Mouse (Mus musculus) heart, embryonic 15.5 days (tissue): Measurements from ENCODE around the gene Crip2. TPM values are rescaled to one million over a fixed set of nuclear protein-coding genes. Genes with fewer than 3 reads are reported as not detected.

Experiments used
- ATAC-seq: fragments of 200-750 bp; cut with Nextera tagmentation; replicated peaks from 2 replicates; pipeline ENCODE4 v1.8.0; 2017; ENCODE audit warnings: low read depth, moderate TSS enrichment; ENCODE audit not compliant: insufficient number of reproducible peaks, insufficient read depth, low FRiP score
- H3K27ac ChIP-seq: fragments of 300-500 bp; sonication (generic); 2 replicates; pipeline ENCODE4 v1.5.1; 2015; ENCODE audit warnings: mild to moderate bottlenecking, inconsistent platforms
- H3K27me3 ChIP-seq: fragments of 300-500 bp; sonication (generic); 2 replicates; pipeline ENCODE4 v1.6.1; 2015; ENCODE audit warnings: inconsistent platforms
- H3K36me3 ChIP-seq: fragments of 300-500 bp; sonication (generic); 2 replicates; pipeline ENCODE4 v1.6.1; 2015; ENCODE audit warnings: mild to moderate bottlenecking, inconsistent platforms
- H3K4me1 ChIP-seq: fragments of 300-500 bp; sonication (generic); replicated peaks from 2 replicates; pipeline ENCODE4 v1.6.1; 2015; ENCODE audit warnings: inconsistent platforms
- H3K4me2 ChIP-seq: fragments of 300-500 bp; sonication (generic); 2 replicates; pipeline ENCODE4 v1.6.1; 2015; ENCODE audit warnings: inconsistent platforms, mild to moderate bottlenecking, moderate library complexity
- H3K4me3 ChIP-seq: fragments of 300-500 bp; sonication (generic); 2 replicates; pipeline ENCODE4 v1.5.1; 2015; ENCODE audit warnings: mild to moderate bottlenecking, inconsistent platforms
- H3K9ac ChIP-seq: fragments of 300-500 bp; sonication (generic); 2 replicates; pipeline ENCODE4 v1.6.1; 2015; ENCODE audit warnings: mild to moderate bottlenecking, inconsistent platforms
- H3K9me3 ChIP-seq: fragments of 300-500 bp; sonication (generic); replicated peaks from 2 replicates; pipeline ENCODE4 v1.6.1; 2016; ENCODE audit warnings: inconsistent platforms
- WGBS: fragments of 180-500 bp; shearing (Covaris S2); methylation state at CpG from one replicate; pipeline ENCODE4 v1.1.7; 2015; ENCODE audit warnings: mixed read lengths; 5-methylcytosine and 5-hydroxymethylcytosine counted together
- polyA plus RNA-seq: library from polyadenylated mRNA; unstranded; fragments of >200 nt; fragmentation: Nextera tagmentation; extraction: Ambion mirVana; gene quantifications from 2 replicates; pipeline ENCODE4 v1.2.1, GENCODE M21; 2015

The Crip2 gene
- polyA plus RNA-seq, 1 experiment from 2014 or later: 1,711 TPM

DNA sequence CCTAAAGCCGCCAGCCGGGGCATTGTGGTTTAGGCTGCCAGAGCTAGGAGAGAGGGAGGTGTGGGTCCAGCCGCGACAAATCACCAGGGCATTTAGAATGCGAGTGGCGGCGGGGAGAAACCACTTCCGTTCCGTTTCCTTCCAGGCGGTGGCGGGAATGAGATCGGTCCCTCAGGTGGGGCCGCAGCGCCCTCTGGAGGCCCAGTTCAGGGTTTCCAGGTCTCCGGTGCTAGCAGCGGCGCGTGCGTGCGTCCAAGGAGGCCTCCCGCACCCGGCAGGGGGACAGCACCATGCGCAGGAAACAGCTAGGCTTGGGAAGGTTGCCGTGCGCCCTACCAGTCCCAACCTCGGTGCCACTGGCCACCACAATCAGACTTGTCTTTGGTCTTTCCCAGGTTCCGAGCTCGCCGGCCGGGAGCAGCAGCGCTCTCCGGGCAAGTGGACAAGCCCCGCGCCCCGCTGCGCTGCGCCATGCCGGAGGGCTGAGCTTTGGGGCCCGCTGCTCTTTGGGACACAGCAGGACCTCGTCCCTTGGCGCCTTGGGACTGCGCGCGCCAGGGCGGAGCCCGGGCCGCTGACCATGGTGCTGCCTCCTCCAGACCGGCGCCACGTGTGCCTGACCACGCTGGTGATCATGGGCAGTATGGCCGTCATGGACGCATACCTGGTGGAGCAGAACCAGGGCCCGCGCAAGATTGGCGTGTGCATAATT lies 47.7 kb downstream of the Crip2 start:
- Histone ChIP-seq H3K27ac (no peak overlapping the region), H3K4me3 (peak overlapping the region; percentile 65), H3K4me1 (peaks cover 30% of the 10 kb centered on the region), H3K9ac (0 out of 2 replicates have a peak overlapping the region, but pooled peaks have one; percentile 4), H3K36me3 (no peaks in the 10 kb centered on the region), H3K27me3 (peaks cover 57% of the 10 kb centered on the region), H3K9me3 (no peaks in the 10 kb centered on the region), H3K4me2 (peak overlapping the region; percentile 95)
- ATAC-seq: peak; percentile 70
- WGBS: 3% methylated on average over 56 of the region's 56 CpGs

DNA sequence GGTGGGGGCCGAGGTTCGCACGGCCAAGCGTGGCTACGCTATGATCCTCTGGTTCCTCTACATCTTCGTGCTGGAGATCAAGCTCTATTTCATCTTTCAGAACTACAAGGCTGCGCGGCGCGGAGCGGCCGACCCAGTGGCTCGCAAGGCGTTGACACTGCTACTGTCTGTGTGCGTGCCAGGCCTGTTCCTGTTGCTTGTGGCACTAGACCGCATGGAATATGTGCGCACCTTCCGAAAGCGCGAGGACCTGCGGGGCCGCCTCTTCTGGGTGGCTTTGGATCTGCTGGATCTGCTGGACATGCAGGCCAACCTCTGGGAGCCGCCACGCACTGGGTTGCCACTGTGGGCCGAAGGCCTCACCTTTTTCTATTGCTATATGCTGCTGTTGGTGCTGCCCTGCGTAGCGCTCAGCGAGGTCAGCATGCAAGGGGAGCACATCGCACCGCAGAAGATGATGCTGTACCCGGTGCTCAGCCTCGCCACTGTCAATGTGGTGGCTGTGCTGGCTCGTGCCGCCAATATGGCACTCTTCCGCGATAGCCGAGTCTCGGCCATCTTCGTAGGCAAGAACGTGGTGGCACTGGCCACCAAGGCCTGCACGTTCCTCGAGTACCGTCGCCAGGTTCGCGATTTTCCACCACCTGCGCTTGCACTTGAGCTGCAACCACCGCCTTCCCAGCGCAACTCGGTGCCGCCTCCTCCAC lies 48.5 kb downstream of the Crip2 start:
- Histone ChIP-seq H3K36me3 (no peaks in the 10 kb centered on the region), H3K27ac (no peak overlapping the region), H3K27me3 (peaks cover 54% of the 10 kb centered on the region), H3K4me1 (peaks cover 30% of the 10 kb centered on the region), H3K4me3 (peak overlapping the region; percentile 65), H3K4me2 (peak overlapping the region; percentile 95), H3K9me3 (no peaks in the 10 kb centered on the region), H3K9ac (no peak overlapping the region)
- no peak for ATAC-seq
- WGBS: 79% methylated on average over 51 of the region's 51 CpGs

DNA sequence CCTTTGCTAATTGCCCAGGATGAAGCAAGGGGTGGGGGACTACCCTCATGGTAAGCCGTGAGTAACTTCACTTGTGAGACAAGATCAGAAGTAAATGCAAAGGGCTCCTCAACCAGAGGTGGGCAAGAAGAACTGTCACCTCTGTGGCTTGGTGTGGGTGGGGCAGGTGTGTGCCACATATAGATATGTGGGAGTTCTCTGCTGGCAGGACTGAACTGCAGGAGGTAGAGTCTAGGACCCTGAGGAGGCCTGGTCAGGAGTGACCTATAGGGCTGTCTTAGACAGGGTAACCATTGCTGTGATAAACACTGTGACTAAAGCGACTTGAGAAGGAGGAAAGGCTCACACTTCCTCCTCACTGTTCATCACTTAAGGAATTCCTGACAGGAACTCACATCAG lies 53.4 kb downstream of the Crip2 start:
- Histone ChIP-seq H3K4me3 (no peak overlapping the region), H3K36me3 (no peaks in the 10 kb centered on the region), H3K4me1 (no peaks in the 10 kb centered on the region), H3K9ac (no peak overlapping the region), H3K27me3 (peaks cover 7% of the 10 kb centered on the region), H3K27ac (no peak overlapping the region), H3K9me3 (no peaks in the 10 kb centered on the region), H3K4me2 (no peak overlapping the region)
- no peak for ATAC-seq
- 56% methylated on average over 2 of the region's 2 CpGs for WGBS

Other genes starting within 250 kb of the Crip2 start
- 3.7 and 6.6 TPM in 2 replicates for gene Jag2, start 210.5 kb upstream of the Crip2 start, polyA plus RNA-seq
- 32.1 and 48.3 TPM in 2 replicates for gene Nudt14, start 198.1 kb upstream of the Crip2 start, polyA plus RNA-seq
- 19.4 and 23.5 TPM in 2 replicates for gene Btbd6, start 163.8 kb upstream of the Crip2 start, polyA plus RNA-seq
- 30.2 and 47.2 TPM in 2 replicates for gene Brf1, start 139.5 kb upstream of the Crip2 start, polyA plus RNA-seq
- 6.9 and 9.0 TPM in 2 replicates for gene Pacs2, start 125.7 kb upstream of the Crip2 start, polyA plus RNA-seq
- gene Tex22, start 65.7 kb upstream of the Crip2 start, polyA plus RNA-seq: not detected in 2 replicates
- 11.3 and 11.4 TPM in 2 replicates for gene Mta1, start 42.0 kb upstream of the Crip2 start, polyA plus RNA-seq
- 646 and 685 TPM in 2 replicates for gene Crip1, start 6.1 kb downstream of the Crip2 start, polyA plus RNA-seq
- 15.4 and 31.7 TPM in 2 replicates for gene Tedc1, start 16.2 kb downstream of the Crip2 start, polyA plus RNA-seq
- gene Tmem121, start 45.7 kb downstream of the Crip2 start, polyA plus RNA-seq: 2.0 and 7.8 TPM in 2 replicates